Mouse (Mus musculus) cerebral cortex, adult 2 months (tissue): ENCODE results near the gene Wipf3.

Experiments used
- WGBS: fragments of 180-500 bp; shearing (Covaris S2); methylation state at CpG from one replicate; pipeline ENCODE4 v1.1.7; 2018; 5-methylcytosine and 5-hydroxymethylcytosine counted together

Gene Wipf3

DNA sequence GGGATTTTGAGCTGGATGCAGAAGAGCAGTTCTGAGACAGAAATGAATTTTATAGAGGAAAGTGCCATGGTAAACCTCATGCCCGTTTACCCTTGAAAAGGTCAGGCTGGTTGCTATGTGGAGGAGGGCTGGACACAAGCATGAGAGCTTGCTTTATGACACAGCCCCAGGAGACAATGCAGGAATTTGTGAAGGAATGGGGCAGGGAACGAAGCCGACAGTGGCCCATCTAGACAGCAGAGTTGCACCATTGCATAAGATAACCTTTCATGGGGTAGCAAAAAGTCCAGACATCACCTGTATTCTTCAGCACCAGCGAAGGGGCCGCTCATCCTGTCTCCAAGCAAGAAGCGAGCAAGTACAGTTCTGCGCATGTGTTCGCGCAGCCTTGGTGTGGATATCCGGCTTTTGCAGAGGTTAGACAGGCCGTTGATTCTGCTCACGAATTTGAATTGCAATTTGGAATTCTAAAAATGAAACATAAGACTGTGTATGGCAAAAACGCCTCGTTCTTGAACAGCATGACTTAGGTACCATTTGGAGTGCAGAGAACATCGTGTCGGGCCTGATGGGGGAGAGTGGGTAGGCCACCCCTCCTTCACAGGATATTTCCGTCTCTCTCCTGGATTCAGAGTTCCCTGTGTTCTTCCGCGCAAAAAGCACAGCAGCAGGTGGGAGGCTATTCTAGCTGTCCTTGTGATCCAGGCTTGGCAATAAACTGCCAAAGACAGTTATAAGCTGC, 46.7 kb downstream of the Wipf3 start:
- WGBS = 49% methylated on average over 19 of the region's 19 CpGs

DNA sequence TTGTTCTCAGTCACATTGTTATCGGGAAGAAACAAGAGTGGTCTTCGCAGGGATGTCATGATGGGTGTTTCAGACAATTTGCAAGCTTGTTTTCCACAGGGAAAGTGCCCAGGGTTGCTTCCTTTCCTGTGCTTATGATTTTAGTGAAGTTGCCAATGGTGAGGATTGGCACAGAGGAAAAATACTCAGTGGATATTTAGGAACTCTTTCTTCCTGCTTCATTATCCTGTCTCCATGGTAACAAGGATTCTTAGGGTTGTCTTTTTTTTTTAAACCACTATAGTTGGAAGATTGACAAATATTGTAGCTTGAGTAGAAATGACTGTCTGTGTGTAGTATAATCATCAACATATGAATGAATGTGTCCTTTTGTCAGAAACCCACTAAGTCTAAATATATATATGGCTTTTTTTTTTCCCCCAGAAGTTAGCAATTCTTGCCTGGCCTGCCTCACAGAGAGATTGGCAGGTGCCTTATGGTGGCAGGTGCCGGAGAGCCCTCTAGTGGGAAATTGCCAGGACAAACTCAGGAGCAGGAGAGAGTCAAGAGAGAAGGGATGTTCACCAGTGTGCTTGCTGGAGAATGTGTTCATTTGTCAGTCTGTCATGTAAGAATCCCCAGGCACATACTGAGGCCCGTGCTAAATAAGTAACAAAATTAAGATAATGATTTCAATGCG, 49.4 kb downstream of the Wipf3 start:
- 44% methylated on average over 5 of the region's 5 CpGs for WGBS

DNA sequence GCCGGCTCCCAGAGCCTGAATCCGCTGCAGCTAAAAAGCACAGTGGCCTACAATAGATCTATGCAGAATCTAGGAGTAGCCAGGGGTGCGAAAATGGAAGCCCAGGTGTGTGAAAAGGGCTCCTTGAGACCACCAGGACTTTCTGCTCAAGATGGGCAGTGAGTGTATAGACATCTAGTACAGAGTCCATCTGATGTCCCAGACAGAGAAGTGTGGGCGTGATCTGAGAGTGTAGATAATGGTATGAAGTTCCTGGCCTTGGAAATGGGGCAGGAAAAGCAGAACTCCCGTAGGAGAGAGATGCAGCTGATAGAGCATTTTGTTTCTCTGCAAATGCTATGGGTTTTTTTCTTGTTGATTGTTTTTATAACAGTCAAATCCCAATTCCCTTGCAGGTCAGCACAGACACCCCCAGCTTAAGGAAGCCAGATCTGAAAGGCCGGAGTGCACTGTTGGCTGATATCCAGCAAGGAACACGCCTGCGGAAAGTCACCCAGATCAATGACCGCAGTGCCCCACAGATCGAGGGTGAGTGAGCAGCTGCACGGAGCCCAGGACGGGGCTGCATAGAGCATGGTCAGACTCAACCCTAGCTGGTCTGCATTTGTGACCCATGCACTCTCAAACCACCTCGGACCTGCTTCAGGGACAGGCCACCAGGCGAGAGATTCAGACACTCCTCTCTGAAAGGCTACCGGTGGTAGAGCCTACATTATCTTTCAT, 52.1 kb downstream of the Wipf3 start:
- WGBS = 83% methylated on average over 15 of the region's 15 CpGs

DNA sequence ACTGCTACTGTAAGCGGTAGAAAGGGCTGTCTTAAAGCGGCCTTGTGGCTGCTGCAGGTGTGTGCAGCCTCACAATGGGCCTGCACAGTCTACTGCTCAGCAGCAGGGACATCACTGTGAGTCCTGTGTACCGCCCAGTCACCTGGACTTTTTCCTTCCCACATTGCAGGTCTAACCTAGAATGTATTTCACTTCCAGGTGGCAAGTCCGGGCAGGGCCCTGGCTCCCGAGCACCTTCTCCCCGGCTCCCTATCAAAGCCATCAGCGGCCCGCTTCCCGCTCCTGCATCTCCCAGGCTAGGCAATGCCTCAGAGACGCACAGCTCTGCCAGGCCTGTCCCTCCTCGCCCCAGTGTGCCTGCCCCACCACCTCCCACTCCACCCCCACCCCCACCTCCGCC, 55.6 kb downstream of the Wipf3 start:
- whole genome bisulfite sequencing = 64% methylated on average over 11 of the region's 12 CpGs

DNA sequence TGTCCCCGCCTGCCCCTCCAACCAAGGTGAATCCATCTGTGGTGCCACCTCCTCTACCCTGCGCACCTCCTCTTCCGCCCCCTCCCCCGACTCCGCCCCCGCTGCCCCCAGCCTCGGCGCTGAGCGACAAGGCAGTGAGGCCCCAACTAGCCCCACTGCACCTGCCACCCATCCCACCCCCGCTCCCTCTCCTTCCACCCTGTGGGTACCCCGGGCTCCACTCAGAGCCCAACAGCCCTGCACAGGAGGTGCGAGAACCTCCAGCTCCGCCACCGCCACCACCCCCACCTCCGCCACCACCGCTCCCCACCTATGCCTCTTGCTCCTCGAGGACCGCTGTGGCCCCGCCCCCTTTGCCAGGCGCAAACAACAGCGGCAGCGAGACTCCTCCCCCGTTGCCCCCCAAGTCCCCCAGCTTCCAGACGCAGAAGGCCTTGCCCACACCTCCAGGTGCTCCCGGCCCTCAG, 56.1 kb downstream of the Wipf3 start:
- 15% methylated on average over 22 of the region's 25 CpGs for WGBS

DNA sequence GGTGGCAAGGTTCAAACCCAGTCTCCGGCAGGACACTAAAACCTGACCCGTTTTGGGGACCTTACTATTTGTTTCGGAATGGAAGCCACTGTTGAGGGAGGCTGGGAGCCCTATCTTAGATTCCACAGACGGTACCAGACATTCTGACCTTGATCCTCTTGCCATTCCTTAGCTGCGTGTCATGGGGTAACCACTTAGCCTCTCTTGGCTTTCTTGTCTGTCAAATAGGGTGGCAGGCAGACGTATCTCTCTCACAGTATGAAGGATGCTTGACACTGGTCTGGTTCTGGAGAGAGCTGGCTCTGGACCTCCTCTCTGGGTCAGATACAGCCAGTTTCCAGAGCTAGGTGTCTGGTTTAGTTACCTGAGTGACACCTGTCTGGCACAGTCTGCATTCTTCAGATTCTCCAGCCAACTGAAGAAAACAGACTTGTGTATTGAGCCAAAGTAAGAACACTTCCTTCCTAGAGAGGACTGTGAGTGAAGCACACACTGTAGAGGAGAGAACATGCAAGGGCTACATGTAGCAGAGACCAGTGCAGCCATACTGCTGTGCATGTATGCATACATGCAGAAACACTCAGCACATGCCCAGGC, 56.7 kb downstream of the Wipf3 start:
- 65% methylated on average over 6 of the region's 6 CpGs for WGBS

DNA sequence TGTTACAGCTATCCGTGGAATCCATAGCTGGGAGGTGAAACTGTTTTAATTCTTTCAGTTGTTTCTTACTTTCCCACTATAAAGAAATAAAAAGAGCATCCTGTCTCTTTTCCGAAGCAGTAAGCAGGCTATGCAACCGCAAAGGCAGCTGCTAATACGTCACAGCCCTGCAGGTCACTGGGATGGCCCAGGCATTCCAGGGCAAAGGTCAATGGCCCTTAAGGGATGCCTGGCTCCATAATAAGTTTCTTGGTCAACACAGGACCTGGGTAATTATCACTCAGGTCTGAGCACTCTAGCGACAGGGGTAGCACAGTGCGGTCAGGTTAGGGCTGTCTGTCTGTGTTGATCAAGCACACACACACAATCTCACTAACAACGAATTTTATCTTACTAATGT, 61.7 kb downstream of the Wipf3 start:
- 83% methylated on average over 7 of the region's 7 CpGs for WGBS

DNA sequence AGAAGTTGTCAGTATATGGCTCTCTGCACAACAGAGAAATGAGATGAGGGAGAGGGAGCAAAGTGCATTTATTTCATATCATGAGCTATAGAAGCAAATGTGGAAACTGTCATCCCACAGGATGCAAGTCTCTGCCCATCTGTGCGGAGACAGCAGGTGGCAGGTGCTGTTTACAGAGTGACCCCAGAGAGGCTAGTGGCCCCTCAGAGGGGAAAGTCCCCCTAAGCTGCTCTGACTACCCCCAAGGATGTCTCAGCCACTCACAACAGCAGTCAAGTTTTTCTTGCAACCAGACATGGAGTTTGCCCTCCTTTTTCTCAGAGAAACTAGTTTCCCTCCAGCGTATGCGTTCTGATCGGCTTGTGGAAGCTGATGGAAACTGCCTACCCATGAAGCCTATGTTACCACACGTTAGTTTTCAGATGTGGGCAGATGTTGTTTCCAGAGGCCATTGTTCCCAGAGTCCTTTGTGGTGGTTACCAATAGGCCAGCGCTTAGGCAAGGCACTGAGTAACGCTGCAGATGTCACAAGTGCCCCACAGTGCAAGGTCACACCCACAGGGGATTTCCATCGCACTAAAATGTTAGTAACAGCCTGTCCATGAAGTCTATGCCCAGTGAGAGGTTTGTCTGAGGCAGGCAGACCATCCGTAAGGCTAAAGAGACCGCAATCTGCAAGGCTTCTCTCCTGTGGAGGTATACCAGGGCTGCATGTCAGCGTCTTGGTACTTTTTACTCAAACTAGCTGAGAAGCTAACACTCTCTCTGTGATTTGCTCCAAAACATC, 65.4 kb downstream of the Wipf3 start:
- 73% methylated on average over 11 of the region's 11 CpGs for WGBS

DNA sequence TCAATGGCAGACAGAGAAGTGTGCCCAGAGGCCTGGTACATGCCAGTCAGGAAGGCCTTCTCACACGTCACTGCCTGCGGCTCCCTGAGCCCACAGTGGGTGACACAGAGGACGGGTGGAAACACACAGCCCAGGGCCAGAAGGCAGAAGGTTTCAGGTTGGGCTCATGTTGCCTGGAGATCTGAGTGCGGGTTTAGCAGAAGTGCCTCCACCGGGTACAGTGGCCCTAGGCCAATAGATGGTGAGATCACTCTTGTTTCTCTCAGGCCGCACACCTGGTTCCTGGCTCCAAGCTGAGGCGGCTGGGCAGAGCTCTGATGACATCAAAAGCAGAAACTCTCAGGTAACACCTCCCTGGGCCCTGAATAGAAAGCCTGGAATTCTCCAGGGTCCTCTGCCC, 66.8 kb downstream of the Wipf3 start:
- WGBS = 87% methylated on average over 7 of the region's 7 CpGs

DNA sequence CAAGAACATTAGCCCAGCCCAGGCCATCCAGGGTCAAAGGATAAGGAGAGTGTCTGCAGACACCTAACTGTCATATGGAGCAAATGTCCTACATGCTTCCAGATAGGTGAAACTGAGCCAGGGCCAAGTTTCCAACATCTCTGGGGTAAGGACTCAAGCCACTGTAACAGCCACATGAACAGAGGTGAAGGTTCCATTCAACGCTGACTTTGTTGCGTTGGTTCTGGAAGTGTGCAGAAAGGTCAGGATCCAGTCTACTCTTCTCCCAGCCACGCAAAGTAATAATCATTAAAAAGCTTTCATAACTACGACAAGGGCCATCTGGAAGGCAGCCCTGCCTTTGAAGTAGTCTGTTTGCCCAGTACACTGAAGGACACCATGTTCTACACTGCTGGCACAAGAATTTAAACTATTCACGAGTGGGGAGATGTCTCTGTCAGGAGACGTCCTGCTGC, 73.3 kb downstream of the Wipf3 start:
- 70% methylated on average over 6 of the region's 6 CpGs for WGBS

DNA sequence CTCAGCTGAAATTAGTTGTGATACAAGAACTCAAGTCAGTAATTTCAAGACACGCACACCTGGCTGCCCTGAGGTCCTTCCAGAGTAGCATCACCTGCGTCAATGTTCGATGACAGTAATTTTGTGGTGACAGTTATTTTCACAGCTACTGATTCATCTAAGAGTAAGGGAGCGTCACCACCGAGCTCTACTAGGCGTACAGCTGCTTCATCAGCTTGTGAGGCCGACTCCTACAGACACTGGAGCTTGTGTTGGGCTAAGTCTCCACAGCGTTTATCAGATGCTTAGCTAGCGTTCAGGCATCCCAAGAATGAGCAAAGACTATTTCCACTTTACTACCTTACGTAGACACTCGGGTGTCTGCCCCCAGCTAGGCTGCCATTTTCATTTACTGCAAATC, 76.9 kb downstream of the Wipf3 start:
- WGBS = 55% methylated on average over 11 of the region's 11 CpGs

DNA sequence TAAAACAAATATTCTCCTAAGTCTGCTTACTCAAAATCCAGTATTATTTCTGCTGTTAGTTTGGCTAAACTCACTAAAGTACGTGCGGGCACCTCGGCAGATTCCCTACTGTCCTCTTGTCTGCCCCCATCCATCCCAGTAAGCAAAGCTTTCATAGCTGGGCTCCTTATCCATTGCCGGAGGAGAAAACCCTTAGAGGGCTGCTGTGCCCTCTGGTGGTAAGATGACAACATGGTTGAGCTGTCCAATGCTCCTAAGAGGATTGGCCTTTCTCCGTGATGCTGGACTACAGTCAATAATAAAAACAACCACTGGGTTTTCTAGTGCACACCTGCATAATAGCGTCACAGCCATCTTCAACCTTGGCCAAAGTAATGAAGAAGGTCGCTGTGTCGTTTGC, 77.6 kb downstream of the Wipf3 start:
- 28% methylated on average over 8 of the region's 8 CpGs for WGBS

DNA sequence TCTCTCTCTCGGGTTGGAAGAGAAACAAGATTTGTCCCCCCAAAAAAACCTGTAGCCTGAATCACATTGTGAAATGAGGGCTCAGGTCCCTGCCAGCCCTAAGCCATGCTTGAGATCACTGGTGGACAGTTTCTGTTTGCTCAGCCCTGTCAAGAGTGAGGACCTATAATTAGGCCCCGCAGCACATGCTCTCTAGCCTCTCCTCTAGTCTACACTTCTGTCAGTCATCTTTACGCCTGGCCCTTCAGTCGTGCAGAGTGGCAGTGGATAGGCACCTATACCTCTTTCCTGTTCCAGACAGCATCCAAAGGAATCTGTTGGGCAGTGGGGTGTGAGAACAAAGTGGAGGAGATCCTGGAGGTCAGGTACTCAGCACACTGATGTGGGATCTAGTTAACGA, 78.4 kb downstream of the Wipf3 start:
- 47% methylated on average over 5 of the region's 5 CpGs for WGBS

DNA sequence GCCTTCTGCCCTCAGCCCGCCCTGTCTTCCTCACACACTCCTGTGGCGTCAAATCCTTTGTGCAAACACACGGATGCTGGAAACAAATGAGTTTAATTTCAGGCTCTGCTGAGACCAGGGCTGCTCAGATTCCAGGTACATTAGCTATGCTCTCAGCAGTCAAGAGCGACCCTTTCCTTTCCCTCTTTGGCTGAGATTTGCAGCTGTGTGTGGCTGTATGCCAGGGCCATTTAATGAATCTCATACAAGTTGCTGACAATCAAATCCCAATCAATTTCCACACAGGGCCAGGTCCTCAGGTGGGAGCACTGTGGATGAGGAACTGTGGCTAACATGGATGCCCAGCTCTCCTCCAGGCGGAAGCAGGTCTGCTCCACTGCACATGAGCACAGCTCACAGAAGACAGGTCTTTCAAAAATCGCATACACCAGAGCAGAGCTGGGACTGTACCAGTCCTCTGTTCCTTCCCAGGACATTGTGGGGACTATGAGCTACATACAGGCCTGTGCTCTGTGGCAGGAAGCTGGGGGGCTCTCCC, 78.9 kb downstream of the Wipf3 start:
- 52% methylated on average over 6 of the region's 6 CpGs for WGBS

DNA sequence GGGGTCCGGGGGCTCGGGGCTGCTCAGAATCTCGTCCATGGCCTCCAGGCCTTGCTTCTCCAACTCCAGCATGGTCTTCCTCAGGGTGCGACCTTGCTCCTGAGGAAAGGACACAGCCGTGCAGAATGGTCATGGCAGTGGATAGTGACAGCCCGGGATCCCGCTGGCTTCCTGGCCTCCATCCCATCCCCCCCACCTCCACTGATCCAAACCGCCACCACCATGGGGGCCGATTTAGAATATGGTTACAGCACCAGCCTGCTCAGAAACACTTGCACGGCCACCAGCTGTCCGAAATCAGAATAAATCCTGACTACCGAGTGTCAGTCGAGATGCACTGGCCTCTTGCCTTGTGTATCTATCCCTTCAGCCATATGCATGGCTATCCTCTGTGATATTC, 79.9 kb downstream of the Wipf3 start:
- WGBS = 82% methylated on average over 13 of the region's 13 CpGs

DNA sequence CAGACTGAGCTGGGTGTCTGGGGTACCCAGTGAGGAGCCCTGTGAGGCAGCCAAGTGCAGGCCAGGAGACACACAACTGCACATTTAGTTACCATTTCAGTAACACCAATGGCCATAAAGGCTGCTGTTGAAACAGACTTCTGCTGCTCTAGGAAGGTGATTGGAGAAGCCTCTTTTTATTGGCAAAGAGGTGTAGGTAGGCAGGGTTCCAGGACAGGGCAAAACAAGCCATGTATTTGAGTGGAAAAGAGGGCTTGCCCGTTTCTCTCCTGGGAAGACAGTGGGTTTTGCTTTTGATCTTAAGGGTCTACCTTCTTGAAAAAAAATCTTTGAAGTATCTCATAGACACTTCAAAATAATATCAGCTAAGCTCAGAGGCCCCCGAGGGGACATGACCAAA, 82.9 kb downstream of the Wipf3 start:
- 71% methylated on average over 2 of the region's 2 CpGs for WGBS

DNA sequence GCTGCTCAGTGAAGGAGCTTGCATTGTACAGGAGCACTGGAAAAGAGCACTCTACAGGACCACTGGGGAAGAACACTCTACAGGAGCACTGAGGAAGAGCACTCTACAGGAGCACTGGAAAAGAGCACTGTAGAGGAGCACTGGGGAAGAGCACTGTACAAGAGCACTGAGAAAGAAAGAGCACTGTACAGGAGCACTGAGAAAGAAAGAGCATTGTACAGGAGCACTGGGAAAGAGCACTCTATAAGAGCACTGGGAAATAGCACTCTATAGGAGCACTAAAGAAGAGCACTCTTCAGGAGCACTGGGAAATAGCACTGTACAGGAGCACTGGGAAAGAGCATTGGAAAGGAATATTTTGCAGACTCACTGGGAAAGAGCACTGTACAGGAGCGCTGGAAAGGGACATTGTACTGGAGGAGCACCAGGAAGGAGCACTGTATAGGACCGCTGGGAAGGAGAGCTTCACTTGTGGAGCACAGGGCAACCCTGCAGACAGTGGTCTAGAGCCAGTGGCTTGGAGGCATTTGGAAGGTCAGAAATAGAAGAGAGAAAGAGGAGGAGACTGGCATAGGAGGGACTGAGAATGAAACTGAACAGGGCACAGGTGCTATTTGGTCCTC, 87.2 kb downstream of the Wipf3 start:
- 91% methylated on average over 2 of the region's 2 CpGs for WGBS

DNA sequence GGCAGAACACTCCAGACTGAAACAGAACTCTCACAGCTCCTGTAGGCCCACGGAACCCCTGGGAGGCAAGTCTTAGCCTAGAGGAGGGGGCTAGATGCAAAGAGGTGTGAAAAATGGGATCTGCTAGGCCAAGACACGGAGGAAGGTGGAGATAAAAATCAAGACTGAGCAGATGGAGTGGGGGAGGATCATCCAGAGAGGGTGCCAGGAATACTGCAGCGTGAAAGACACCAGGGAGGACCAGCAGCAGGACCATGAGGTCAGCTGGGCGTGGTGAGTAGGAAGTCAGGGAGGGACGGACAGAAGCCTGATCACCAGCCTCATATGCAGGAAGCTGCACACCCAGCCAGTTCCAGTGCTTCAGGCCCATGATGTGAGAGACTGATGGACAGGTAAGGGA, 89.4 kb downstream of the Wipf3 start:
- WGBS = 48% methylated on average over 5 of the region's 5 CpGs

DNA sequence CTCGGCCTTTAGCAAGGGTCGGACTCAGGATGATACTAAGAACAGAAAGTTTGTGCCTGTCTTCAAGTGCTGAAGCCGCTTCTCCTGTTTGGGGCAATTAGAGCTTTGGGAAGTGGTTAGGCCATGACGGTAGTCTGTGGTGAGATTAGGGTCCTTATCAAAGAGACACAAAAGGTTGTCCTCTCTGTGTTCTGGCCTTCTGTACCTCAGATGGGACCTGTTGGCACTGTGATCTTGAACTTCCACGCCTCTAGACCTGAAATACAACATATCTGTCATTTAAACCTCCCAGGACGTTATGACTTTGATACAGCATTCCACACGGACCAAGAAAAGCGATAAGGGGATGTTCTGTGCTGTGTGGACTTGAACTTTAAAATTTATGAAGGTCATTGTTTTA, 99.3 kb downstream of the Wipf3 start:
- 95% methylated on average over 8 of the region's 8 CpGs for WGBS

DNA sequence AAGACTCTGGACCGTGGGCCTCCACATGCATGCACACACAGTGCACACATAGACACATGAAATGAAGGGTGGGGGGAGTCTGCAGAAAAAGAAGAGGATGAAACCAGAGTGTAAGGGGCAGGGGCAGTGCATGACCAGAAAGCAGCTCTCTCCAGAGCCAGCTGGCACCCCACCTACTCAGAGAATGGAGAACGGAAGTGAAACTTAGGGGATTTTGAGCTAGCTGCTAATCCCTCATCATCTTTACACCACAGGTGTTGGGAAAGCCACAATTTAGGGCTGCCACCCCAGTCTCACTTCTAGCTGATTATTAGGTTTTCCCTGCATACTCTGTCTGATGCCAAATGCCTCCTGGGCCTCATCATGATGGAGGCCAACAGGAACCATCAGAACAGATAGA, 100.8 kb downstream of the Wipf3 start:
- 72% methylated on average over 2 of the region's 2 CpGs for WGBS

DNA sequence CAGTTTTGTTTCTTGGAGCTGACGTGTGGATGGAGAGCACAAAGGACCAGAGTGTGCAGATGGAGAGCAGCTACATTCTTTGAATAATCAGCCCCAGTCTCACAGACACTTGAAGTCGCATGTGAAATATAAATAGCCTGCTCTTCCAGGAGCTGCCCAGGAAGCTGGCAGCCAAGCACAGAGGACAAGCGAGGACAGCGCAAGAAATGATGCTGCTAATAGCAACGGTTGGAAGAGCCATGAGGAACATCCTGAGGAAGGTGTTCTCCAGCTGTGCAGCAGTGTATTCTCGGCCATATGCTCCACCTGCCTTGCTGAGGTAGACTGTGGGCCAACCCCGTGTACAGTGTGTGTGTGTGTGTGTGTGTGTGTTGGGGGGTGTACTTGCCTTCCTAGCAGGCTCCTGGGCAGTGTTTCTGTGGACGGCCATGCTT, 101.7 kb downstream of the Wipf3 start:
- WGBS = 18% methylated on average over 8 of the region's 8 CpGs
